Mouse (Mus musculus): ENCODE measurements at regions not wholly inside any gene's neighbourhood (a gene's known extent, or its start where the extent isn't known, plus 50 kb on each side); places are given as distances from the start of the nearest gene placed in this dataset.
A peak's percentile ranks its signal among the peaks of the same experiment; 100 is the strongest.
"Not testable (repeated sequence)": the region's sequence is repeated elsewhere in the genome, so short reads cannot be mapped to it uniquely, and the experiment has no call there.

DNA sequence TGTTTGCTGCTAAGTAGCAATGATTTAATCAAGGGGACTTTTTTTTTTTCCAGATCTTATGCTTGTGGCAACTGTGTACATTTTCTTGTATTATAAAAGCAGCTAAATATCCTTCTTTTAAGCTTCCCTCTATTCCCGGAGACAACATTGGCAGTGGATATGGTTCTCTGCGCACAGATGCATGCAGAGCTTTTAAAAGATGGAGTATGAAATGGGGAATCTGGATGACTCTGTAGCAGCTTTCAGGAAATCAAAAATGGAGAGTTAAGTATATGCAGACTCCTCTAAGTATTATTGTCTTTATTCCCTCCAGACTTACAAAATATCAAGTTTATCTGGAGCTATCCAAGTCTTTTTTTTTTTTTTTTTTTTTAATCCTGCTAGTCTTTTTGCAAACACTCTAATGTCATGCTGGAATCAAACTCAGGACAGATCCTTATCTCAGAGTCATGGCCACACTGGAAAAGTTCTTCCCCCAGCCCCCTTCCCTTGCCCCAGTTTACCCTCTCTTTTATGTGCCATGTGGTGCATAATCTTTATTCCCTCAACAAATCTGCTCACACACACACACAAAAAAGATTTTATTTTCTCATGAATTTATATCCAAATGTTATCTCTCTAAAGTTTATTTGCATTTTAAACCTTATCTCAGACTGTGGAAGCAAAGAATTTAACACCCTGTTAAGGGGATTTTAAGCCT is 1080.3 kb upstream of the Cdh6 start:
- ATAC-seq (replicated peaks; ENCODE audit: low FRiP score): no peak
- H3K27ac ChIP-seq (ENCODE audit: low read depth, low read length): no peak overlapping the region
- no peaks in the 10 kb centered on the region for H3K27me3 ChIP-seq (ENCODE audit: control insufficient read depth, insufficient read depth, low read length)
- DNase-seq (ENCODE audit: low spot score): no peak
- WGBS: 85% methylated on average over 2 of the region's 2 CpGs
- no peaks in the 10 kb centered on the region for H3K9me3 ChIP-seq (ENCODE audit: control insufficient read depth, low read length)
- H3K4me1 ChIP-seq (replicated peaks; ENCODE audit: control insufficient read depth, insufficient read depth, low read length): no peaks in the 10 kb centered on the region
- no peaks in the 10 kb centered on the region for H3K36me3 ChIP-seq (ENCODE audit: control insufficient read depth, insufficient read depth, low read length)
- no peak overlapping the region for H3K4me2 ChIP-seq (ENCODE audit: low read depth, low read length, severe bottlenecking)
- no peak overlapping the region for H3K4me3 ChIP-seq (ENCODE audit: low read depth, low read length)
- no peak overlapping the region for H3K9ac ChIP-seq (ENCODE audit: low read length)

DNA sequence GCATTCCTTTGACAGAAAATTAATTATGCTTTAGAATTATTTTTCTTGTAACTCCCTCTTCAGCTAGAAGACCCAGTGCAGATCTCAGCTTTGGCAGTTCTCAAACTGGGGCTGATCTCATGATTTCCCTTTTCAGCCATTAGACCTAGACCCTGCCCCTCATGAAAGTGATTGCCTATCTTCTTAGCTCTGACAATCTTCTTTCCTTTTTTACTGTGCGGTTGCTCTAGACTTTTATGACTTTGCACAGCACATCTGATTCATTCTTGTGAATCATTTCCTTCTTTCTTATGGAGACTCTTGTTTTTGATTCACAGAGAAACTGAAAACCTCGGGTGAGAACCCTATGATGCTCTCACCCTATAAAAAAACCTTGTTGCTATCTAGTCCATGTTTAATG is 1078.3 kb upstream of the Cdh6 start:
- no peaks in the 10 kb centered on the region for H3K9me3 ChIP-seq (ENCODE audit: control insufficient read depth, low read length)
- no peaks in the 10 kb centered on the region for H3K27me3 ChIP-seq (ENCODE audit: control insufficient read depth, insufficient read depth, low read length)
- DNase-seq (ENCODE audit: low spot score) (no peak), ATAC-seq (replicated peaks; ENCODE audit: low FRiP score) (no peak)
- no peaks in the 10 kb centered on the region for H3K4me1 ChIP-seq (replicated peaks; ENCODE audit: control insufficient read depth, insufficient read depth, low read length)
- no peak overlapping the region for H3K4me2 ChIP-seq (ENCODE audit: low read depth, low read length, severe bottlenecking)
- no peak overlapping the region for H3K9ac ChIP-seq (ENCODE audit: low read length)
- WGBS: 75% methylated on average over 2 of the region's 2 CpGs
- no peak overlapping the region for H3K4me3 ChIP-seq (ENCODE audit: low read depth, low read length)
- no peaks in the 10 kb centered on the region for H3K36me3 ChIP-seq (ENCODE audit: control insufficient read depth, insufficient read depth, low read length)
- H3K27ac ChIP-seq (ENCODE audit: low read depth, low read length): no peak overlapping the region

DNA sequence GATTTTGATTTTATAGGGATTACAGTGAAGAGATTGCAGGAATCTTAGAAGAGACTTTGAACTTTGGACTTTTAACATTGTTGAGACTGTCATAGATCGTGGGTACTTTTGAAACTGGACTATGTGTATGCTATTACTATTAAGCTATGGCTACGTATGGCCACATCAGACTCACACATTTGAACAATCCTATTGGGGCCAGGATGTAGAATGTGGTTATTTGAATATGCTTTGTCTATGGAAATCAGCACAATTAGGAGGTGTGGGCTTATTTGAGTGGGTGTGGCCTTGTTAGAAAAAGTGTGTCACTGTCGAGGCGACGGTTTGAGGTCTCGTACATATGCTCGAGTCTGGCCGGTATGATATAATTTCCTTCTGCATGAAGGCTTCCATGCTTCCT is 1041.8 kb upstream of the Cdh6 start:
- H3K9ac ChIP-seq (ENCODE audit: low read length): no peak overlapping the region
- WGBS: 92% methylated on average over 8 of the region's 8 CpGs
- H3K4me3 ChIP-seq (ENCODE audit: low read depth, low read length): no peak overlapping the region
- 0 out of 2 replicates have a peak, but pooled peaks have one; percentile 46 for ATAC-seq (replicated peaks; ENCODE audit: low FRiP score)
- no peaks in the 10 kb centered on the region for H3K4me1 ChIP-seq (replicated peaks; ENCODE audit: control insufficient read depth, insufficient read depth, low read length)
- no peaks in the 10 kb centered on the region for H3K27me3 ChIP-seq (ENCODE audit: control insufficient read depth, insufficient read depth, low read length)
- no peak overlapping the region for H3K4me2 ChIP-seq (ENCODE audit: low read depth, low read length, severe bottlenecking)
- no peak overlapping the region for H3K27ac ChIP-seq (ENCODE audit: low read depth, low read length)
- no peaks in the 10 kb centered on the region for H3K9me3 ChIP-seq (ENCODE audit: control insufficient read depth, low read length)
- DNase-seq (ENCODE audit: low spot score): no peak
- H3K36me3 ChIP-seq (ENCODE audit: control insufficient read depth, insufficient read depth, low read length): no peaks in the 10 kb centered on the region

DNA sequence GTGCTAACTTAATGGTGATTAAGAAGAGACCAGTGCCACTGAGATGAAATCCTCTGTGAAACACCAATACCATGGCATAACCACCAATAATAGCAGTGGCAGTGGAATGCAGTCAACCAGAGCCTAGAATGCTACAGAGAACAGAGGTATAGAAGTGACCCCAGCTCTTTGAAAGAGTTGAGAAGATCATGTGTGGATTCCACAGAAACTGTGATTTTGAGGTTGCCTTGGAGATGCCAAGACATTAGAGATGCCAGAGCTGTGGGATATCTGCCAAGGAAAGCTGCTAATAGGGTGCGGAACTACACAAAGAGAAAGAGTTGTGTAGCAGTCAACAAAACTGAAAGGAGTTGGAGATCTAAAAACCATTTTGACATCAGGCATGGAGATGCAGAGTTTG is 1041.3 kb upstream of the Cdh6 start:
- no peak overlapping the region for H3K4me2 ChIP-seq (ENCODE audit: low read depth, low read length, severe bottlenecking)
- H3K27ac ChIP-seq (ENCODE audit: low read depth, low read length): no peak overlapping the region
- 97% methylated on average over 1 of the region's 1 CpGs for WGBS
- ATAC-seq (replicated peaks; ENCODE audit: low FRiP score) (no peak), DNase-seq (ENCODE audit: low spot score) (no peak)
- H3K9me3 ChIP-seq (ENCODE audit: control insufficient read depth, low read length): no peaks in the 10 kb centered on the region
- H3K27me3 ChIP-seq (ENCODE audit: control insufficient read depth, insufficient read depth, low read length): no peaks in the 10 kb centered on the region
- H3K36me3 ChIP-seq (ENCODE audit: control insufficient read depth, insufficient read depth, low read length): no peaks in the 10 kb centered on the region
- H3K4me1 ChIP-seq (replicated peaks; ENCODE audit: control insufficient read depth, insufficient read depth, low read length): no peaks in the 10 kb centered on the region
- no peak overlapping the region for H3K4me3 ChIP-seq (ENCODE audit: low read depth, low read length)
- H3K9ac ChIP-seq (ENCODE audit: low read length): no peak overlapping the region

DNA sequence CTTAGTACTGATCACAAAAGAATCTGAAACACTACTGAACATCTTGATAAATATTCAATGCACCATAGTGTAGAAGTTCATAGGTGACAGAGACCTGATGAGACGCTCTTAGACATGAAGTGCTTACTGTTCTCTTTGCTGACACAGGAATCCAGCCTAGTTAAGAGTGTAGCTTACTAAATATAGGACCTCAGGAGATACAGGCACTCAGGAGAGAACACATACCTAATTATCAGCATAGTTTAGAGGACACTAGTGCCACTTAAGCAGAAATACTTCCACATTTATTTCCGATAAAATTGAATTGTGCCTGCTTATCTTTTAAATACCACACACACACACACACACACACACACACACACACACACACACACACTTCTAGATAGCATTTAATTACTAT is 1004.0 kb upstream of the Cdh6 start:
- no peaks in the 10 kb centered on the region for H3K4me1 ChIP-seq (replicated peaks; ENCODE audit: control insufficient read depth, insufficient read depth, low read length)
- WGBS: 95% methylated on average over 2 of the region's 2 CpGs

DNA sequence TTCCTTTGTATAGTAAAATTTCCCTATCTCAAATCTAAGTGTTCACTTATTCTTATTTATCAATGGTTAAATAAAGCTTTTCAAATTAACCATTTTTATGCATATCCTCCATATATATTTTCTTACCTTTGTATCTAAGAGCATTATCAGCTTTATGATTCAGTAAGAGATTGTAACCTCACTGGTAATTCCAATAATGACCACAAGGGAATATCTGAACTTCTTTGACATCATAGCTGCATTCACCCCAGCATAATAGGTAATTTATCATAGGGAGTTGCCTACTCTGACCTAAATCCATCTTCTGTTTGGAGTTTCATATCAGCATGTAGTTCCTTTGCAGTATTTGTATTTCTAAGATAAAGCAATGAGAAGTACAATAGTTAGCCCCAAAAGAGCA is 963.9 kb upstream of the Cdh6 start:
- Histone ChIP-seq H3K4me3 (ENCODE audit: low read depth, low read length) (no peak overlapping the region), H3K27ac (ENCODE audit: low read depth, low read length) (no peak overlapping the region), H3K36me3 (ENCODE audit: control insufficient read depth, insufficient read depth, low read length) (no peaks in the 10 kb centered on the region), H3K4me2 (ENCODE audit: low read depth, low read length, severe bottlenecking) (no peak overlapping the region), H3K4me1 (replicated peaks; ENCODE audit: control insufficient read depth, insufficient read depth, low read length) (no peaks in the 10 kb centered on the region), H3K9ac (ENCODE audit: low read length) (no peak overlapping the region), H3K9me3 (ENCODE audit: control insufficient read depth, low read length) (no peaks in the 10 kb centered on the region; the same call in 1 of the 2 replicates), H3K27me3 (ENCODE audit: control insufficient read depth, insufficient read depth, low read length) (no peaks in the 10 kb centered on the region)
- DNase-seq (ENCODE audit: low spot score) (no peak), ATAC-seq (replicated peaks; ENCODE audit: low FRiP score) (no peak)

More for the DNA sequence above, 1004.0 kb upstream of the Cdh6 start:
- Histone ChIP-seq H3K27ac (ENCODE audit: low read depth, low read length) (no peak overlapping the region), H3K4me2 (ENCODE audit: low read depth, low read length, severe bottlenecking) (no peak overlapping the region), H3K4me3 (ENCODE audit: low read depth, low read length) (no peak overlapping the region), H3K36me3 (ENCODE audit: control insufficient read depth, insufficient read depth, low read length) (no peaks in the 10 kb centered on the region), H3K9me3 (ENCODE audit: control insufficient read depth, low read length) (no peaks in the 10 kb centered on the region), H3K9ac (ENCODE audit: low read length) (no peak overlapping the region), H3K27me3 (ENCODE audit: control insufficient read depth, insufficient read depth, low read length) (no peaks in the 10 kb centered on the region)
- no peak for ATAC-seq (replicated peaks; ENCODE audit: low FRiP score)
- no peak for DNase-seq (ENCODE audit: low spot score)

DNA sequence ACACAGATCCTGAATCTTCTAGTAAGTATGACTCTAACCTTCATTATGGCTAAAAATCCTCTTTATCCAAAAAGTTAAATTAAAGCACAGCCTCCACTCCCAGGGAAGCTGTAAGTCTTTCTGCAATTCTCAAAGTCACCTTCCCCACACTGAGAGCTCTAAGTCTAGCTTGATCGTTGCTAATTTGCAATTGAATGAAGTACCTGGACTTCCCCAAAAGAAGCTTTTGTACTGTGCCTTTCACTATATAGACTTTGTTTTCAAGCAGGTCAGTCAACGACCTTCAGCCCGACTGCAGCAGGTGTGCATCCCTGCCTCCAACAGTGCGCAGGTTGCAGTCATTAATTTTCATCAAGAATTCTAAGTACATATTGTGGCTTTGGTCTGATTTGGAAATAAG is 950.4 kb upstream of the Cdh6 start:
- no peak overlapping the region for H3K4me2 ChIP-seq (ENCODE audit: low read depth, low read length, severe bottlenecking)
- no peaks in the 10 kb centered on the region for H3K9me3 ChIP-seq (ENCODE audit: control insufficient read depth, low read length)
- no peak overlapping the region for H3K9ac ChIP-seq (ENCODE audit: low read length)
- no peaks in the 10 kb centered on the region for H3K27me3 ChIP-seq (ENCODE audit: control insufficient read depth, insufficient read depth, low read length)
- ATAC-seq (replicated peaks; ENCODE audit: low FRiP score) (no peak), DNase-seq (ENCODE audit: low spot score) (no peak)
- H3K4me3 ChIP-seq (ENCODE audit: low read depth, low read length): no peak overlapping the region
- no peaks in the 10 kb centered on the region for H3K4me1 ChIP-seq (replicated peaks; ENCODE audit: control insufficient read depth, insufficient read depth, low read length)
- WGBS: 86% methylated on average over 4 of the region's 4 CpGs
- no peaks in the 10 kb centered on the region for H3K36me3 ChIP-seq (ENCODE audit: control insufficient read depth, insufficient read depth, low read length)
- no peak overlapping the region for H3K27ac ChIP-seq (ENCODE audit: low read depth, low read length)

DNA sequence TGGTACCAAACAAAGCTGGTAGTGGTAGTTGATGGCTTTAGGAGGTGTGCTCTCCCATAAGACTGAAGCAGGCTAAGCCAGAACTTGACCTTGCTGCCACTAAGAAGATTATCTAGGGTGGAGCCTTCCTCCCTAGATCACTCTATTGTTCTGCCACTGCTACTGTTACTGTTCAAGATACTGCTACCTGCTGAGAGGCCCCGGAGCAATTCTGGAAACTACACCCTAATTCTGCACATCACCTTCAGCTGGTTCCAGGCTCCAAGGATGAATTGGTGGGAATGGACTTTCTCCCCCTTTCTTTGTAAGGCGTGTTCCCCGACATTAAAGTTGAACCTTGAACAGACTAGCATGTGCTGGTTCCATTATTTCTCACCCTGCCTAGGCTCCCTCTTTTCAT is 944.8 kb upstream of the Cdh6 start:
- 91% methylated on average over 3 of the region's 3 CpGs for WGBS
- not testable (repeated sequence) for H3K4me1 ChIP-seq (replicated peaks; ENCODE audit: control insufficient read depth, insufficient read depth, low read length); H3K9me3 ChIP-seq (ENCODE audit: control insufficient read depth, low read length); ATAC-seq (replicated peaks; ENCODE audit: low FRiP score); H3K27me3 ChIP-seq (ENCODE audit: control insufficient read depth, insufficient read depth, low read length); DNase-seq (ENCODE audit: low spot score); H3K4me3 ChIP-seq (ENCODE audit: low read depth, low read length); H3K9ac ChIP-seq (ENCODE audit: low read length); H3K4me2 ChIP-seq (ENCODE audit: low read depth, low read length, severe bottlenecking); H3K27ac ChIP-seq (ENCODE audit: low read depth, low read length); H3K36me3 ChIP-seq (ENCODE audit: control insufficient read depth, insufficient read depth, low read length)

DNA sequence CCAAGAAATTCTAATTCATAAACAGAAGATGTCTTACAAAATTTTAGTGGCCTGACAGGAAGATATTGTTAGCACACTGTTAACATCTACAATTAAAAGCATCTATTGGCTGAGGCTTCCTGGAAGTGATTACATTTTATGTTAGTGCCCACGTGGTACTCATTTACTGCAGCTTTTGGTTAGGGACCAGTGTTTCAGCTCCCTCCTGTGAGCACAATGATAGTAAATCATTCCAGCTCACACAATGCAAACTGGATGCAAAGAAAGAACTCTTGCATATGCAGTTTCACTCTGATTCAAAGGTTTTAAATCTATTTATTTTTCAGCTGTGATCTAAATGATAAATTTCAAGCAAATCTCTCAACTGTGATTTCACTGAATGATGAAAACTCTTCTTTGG is 928.3 kb upstream of the Cdh6 start:
- DNase-seq (ENCODE audit: low spot score) (no peak), ATAC-seq (replicated peaks; ENCODE audit: low FRiP score) (no peak)
- Histone ChIP-seq H3K4me2 (ENCODE audit: low read depth, low read length, severe bottlenecking) (no peak overlapping the region), H3K27ac (ENCODE audit: low read depth, low read length) (no peak overlapping the region), H3K4me1 (replicated peaks; ENCODE audit: control insufficient read depth, insufficient read depth, low read length) (no peaks in the 10 kb centered on the region), H3K9ac (ENCODE audit: low read length) (no peak overlapping the region), H3K36me3 (ENCODE audit: control insufficient read depth, insufficient read depth, low read length) (no peaks in the 10 kb centered on the region), H3K27me3 (ENCODE audit: control insufficient read depth, insufficient read depth, low read length) (no peaks in the 10 kb centered on the region), H3K4me3 (ENCODE audit: low read depth, low read length) (no peak overlapping the region), H3K9me3 (ENCODE audit: control insufficient read depth, low read length) (no peaks in the 10 kb centered on the region)
- WGBS: 38% methylated on average over 1 of the region's 1 CpGs
